Mouse (Mus musculus) heart, adult 2 months (tissue): ENCODE results near the gene Gclc. TPM values are rescaled to one million over a fixed set of nuclear protein-coding genes. Genes with fewer than 3 reads are reported as not detected.

Experiments used
- DNase-seq, 2 experiments: peaks; one replicate each; pipeline ENCODE4 v3.0.0; 2021
- H3K27ac ChIP-seq: fragments of 200-600 bp; 2 replicates; pipeline ENCODE4 v1.8.1; 2022
- H3K27me3 ChIP-seq: fragments of 200-500 bp; 2 replicates; pipeline ENCODE4 v1.6.1; 2012; ENCODE audit warnings: mild to moderate bottlenecking, low read length, inconsistent platforms, mixed read lengths; ENCODE audit not compliant: control insufficient read depth, insufficient read depth
- H3K36me3 ChIP-seq: fragments of 200-500 bp; 2 replicates; pipeline ENCODE4 v1.6.1; 2012; ENCODE audit warnings: low read length, inconsistent platforms; ENCODE audit not compliant: control insufficient read depth, insufficient read depth
- H3K4me1 ChIP-seq: fragments of 200-500 bp; 2 replicates; pipeline ENCODE4 v1.6.1; 2011; ENCODE audit warnings: low read length; ENCODE audit not compliant: control insufficient read depth, insufficient read depth
- H3K4me3 ChIP-seq: fragments of 200-600 bp; 2 replicates; pipeline ENCODE4 v1.8.1; 2022
- H3K79me2 ChIP-seq: fragments of 200-500 bp; replicated peaks from 2 replicates; pipeline ENCODE4 v1.6.1; 2012; ENCODE audit warnings: mild to moderate bottlenecking, inconsistent platforms, low read length, moderate library complexity, mixed read lengths; ENCODE audit not compliant: control insufficient read depth, insufficient read depth
- H3K9ac ChIP-seq: fragments of 200-500 bp; 2 replicates; pipeline ENCODE4 v1.6.1; 2012; ENCODE audit warnings: low read depth, mild to moderate bottlenecking, control low read depth, inconsistent platforms, low read length, mixed read lengths
- CTCF ChIP-seq: fragments of 200-600 bp; IDR thresholded peaks from 2 replicates; pipeline ENCODE4 v1.8.1; 2022; ENCODE audit warnings: antibody characterized with exemption, mild to moderate bottlenecking, moderate library complexity
- EP300 ChIP-seq: fragments of 200-500 bp; IDR thresholded peaks from 2 replicates; pipeline ENCODE4 v1.6.1; 2011; ENCODE audit warnings: low read depth, low read length, control low read depth; ENCODE audit not compliant: insufficient read depth
- POLR2A ChIP-seq: fragments of 200-500 bp; IDR thresholded peaks from 2 replicates; pipeline ENCODE4 v1.6.1; 2011; ENCODE audit warnings: mild to moderate bottlenecking, low read depth, low read length, control low read depth; ENCODE audit not compliant: insufficient read depth
- WGBS: fragments of 180-500 bp; shearing (Covaris S2); methylation state at CpG from one replicate; pipeline ENCODE4 v1.1.7; 2018; 5-methylcytosine and 5-hydroxymethylcytosine counted together
- intact Hi-C: fragments of 180-260 bp; cut with DNase I; formaldehyde crosslinking; loops from one replicate; pipeline ENCODE4 v1.15.1; 2025
- long read RNA-seq: library from polyadenylated mRNA; stranded (forward); transcript quantifications from one replicate; pipeline ENCODE4 v2.0.0, GENCODE M21; 2021
- polyA plus RNA-seq: library from polyadenylated mRNA; depleted of rRNA; stranded (reverse); fragments of >200 nt; gene quantifications from 2 replicates; pipeline ENCODE4 v1.2.3, GENCODE M21; 2012; rRNA removed
- total RNA-seq, 2 experiments: library from RNA; stranded (reverse); gene quantifications; 2 replicates each; pipeline ENCODE4 v1.2.3; 2021

Gclc gene
- total RNA-seq (10 to 100 TPM; 10.6 to 12.0 TPM), polyA plus RNA-seq (6.6 and 9.3 TPM in 2 replicates)
- long read RNA-seq, transcript Gclc-201 (16 exons, 3,423 nt): major isoform, 14 of 18 reads
- long read RNA-seq, partial matches to known transcripts: 3 of 18 reads
- long read RNA-seq, other reads (novel, unspliced or antisense): 1 of 18 reads

DNA sequence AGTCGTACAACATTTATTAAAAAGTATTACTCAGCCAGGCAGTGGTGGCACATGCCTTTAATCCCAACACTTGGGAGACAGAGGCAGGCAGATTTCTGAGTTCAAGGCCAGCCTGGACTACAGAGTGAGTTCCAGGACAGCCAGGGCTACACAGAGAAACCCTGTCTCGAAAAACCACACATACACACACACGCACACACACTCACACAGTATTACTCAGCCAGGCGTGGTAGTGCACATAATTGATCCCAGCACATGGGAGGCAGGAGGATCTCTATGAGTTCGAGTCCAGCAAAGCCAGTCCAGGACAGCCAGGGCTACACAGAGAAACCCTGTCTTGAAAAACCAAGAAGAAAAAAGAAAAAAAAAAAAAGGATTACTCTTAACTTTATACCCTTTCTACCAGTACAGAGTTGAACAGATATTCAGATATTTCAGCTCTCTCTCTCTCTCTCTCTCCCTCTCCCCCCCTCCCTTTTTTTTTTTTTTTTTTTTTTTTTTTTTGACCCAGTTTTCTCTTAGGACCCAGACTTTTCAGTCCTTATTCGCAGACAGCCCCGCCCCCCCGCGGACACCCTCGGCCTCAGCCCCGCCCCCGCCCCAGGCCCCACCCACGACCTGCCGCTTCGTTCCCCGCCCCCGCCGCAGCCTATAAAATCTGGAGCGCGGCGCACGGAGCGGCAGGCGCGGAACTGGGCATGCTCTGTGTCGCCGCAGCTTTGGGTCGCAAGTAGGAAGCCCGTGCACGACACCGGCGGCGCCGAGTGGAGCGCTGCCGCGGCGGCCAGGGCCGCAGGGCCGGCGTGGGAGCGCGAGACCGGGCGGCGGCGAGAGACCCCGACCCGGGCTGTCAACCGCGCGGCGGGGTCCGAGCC lies at the start of gene Gclc:
TSS of gene Gclc (plus strand) at position 683 of the 875 bp plus-strand sequence.
- H3K27ac ChIP-seq: peak within 1 kb of the TSS; percentile 78
- peak within 1 kb of the TSS; percentile 78 for H3K4me3 ChIP-seq
- H3K9ac ChIP-seq: peak within 1 kb of the TSS; percentile 47
- 8% methylated on average over 49 of the region's 54 CpGs for WGBS
- no peak for TF ChIP-seq CTCF
- TF ChIP-seq EP300: 0 out of 2 replicates have a peak, but pooled peaks have one; percentile 46
- peak; percentile 83 for TF ChIP-seq POLR2A
- intact Hi-C loops: loop anchor here (5.0 kb wide), 2 partner anchors 158 to 207 kb away; no protein-coding TSS in a partner anchor
- H3K36me3 ChIP-seq: peaks cover 2% of the 10 kb centered on the region
- peaks cover 3% of the 10 kb centered on the region for H3K4me1 ChIP-seq
- DNase-seq: peak; percentile 95 to 96
- H3K27me3 ChIP-seq: no peaks in the 10 kb centered on the region
- H3K79me2 ChIP-seq: no peaks in the 10 kb centered on the region; the same call in 1 of the 2 replicates

GRCm38 (mm10) chr9:77706515-77706914 lies 47.8 kb upstream of the Gclc start:
- H3K9ac ChIP-seq: no peak overlapping the region
- TF ChIP-seq EP300 (no peak), CTCF (no peak), POLR2A (no peak)
- H3K79me2 ChIP-seq: no peaks in the 10 kb centered on the region
- no peaks in the 10 kb centered on the region for H3K4me1 ChIP-seq
- DNase-seq: no peak
- 76% methylated on average over 6 of the region's 6 CpGs for WGBS
- intact Hi-C loops: no loop called here
- no peak overlapping the region for H3K27ac ChIP-seq
- no peak overlapping the region for H3K4me3 ChIP-seq
- H3K27me3 ChIP-seq: no peaks in the 10 kb centered on the region
- H3K36me3 ChIP-seq: no peaks in the 10 kb centered on the region

GRCm38 (mm10) chr9:77707433-77708139 lies 46.7 kb upstream of the Gclc start:
- DNase-seq: no peak
- H3K27ac ChIP-seq: no peak overlapping the region
- 80% methylated on average over 9 of the region's 9 CpGs for WGBS
- no peaks in the 10 kb centered on the region for H3K36me3 ChIP-seq
- no peaks in the 10 kb centered on the region for H3K27me3 ChIP-seq
- H3K4me3 ChIP-seq: no peak overlapping the region
- no peaks in the 10 kb centered on the region for H3K79me2 ChIP-seq
- no peaks in the 10 kb centered on the region for H3K4me1 ChIP-seq
- H3K9ac ChIP-seq: no peak overlapping the region
- no peak for TF ChIP-seq EP300
- no peak for TF ChIP-seq POLR2A
- no peak for TF ChIP-seq CTCF
- intact Hi-C loops: no loop called here

GRCm38 (mm10) chr9:77708950-77709349 lies 45.4 kb upstream of the Gclc start:
- Histone ChIP-seq H3K27me3 (no peaks in the 10 kb centered on the region), H3K4me1 (no peaks in the 10 kb centered on the region), H3K9ac (no peak overlapping the region), H3K27ac (no peak overlapping the region), H3K4me3 (no peak overlapping the region), H3K36me3 (no peaks in the 10 kb centered on the region), H3K79me2 (no peaks in the 10 kb centered on the region)
- no peak for TF ChIP-seq POLR2A
- TF ChIP-seq EP300: no peak
- TF ChIP-seq CTCF: no peak
- peak in 1 of 2 experiments; percentile 22 for DNase-seq
- 69% methylated on average over 5 of the region's 5 CpGs for WGBS
- intact Hi-C loops: no loop called here

DNA sequence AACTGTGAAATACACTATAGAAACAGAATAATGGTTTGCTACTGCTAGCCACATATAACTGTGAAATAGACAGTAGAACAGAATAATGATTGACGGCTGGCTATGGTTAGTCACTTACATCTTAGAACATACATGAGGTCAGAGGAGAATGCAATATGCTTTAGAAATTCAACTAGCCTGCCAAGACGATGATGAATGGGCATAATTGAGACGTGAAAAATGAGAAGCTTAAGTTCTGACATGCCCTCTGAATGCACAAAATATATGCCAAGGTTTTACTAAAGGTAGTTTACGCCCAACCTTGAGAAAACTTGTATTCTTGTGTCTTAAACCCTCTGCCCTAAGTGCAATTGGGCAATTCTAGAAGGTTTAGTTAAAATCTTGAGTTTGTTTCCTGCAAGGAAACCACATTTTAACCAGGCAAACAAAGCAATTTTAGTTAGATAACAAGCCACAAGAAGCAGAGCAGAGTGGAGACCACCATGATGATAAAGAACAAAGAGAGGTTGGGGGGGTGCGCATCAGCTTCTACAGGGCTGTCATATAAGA lies 43.2 kb upstream of the Gclc start:
- no peaks in the 10 kb centered on the region for H3K27me3 ChIP-seq
- H3K79me2 ChIP-seq: no peaks in the 10 kb centered on the region
- WGBS: 87% methylated on average over 5 of the region's 5 CpGs
- no peak overlapping the region for H3K27ac ChIP-seq
- no peak overlapping the region for H3K9ac ChIP-seq
- H3K4me1 ChIP-seq: no peaks in the 10 kb centered on the region
- no peak for DNase-seq
- intact Hi-C loops: no loop called here
- TF ChIP-seq EP300: no peak
- no peak for TF ChIP-seq CTCF
- no peak for TF ChIP-seq POLR2A
- H3K4me3 ChIP-seq: no peak overlapping the region
- no peaks in the 10 kb centered on the region for H3K36me3 ChIP-seq
